Mouse (Mus musculus): ENCODE measurements around the gene D8Ertd738e. TPM values are rescaled to one million over a fixed set of nuclear protein-coding genes. Genes with fewer than 3 reads are reported as not detected.
A peak's percentile ranks its signal among the peaks of the same experiment; 100 is the strongest.

Gene D8Ertd738e
- polyA plus RNA-seq, 1 experiment from 2014 or later, result 339 TPM

DNA sequence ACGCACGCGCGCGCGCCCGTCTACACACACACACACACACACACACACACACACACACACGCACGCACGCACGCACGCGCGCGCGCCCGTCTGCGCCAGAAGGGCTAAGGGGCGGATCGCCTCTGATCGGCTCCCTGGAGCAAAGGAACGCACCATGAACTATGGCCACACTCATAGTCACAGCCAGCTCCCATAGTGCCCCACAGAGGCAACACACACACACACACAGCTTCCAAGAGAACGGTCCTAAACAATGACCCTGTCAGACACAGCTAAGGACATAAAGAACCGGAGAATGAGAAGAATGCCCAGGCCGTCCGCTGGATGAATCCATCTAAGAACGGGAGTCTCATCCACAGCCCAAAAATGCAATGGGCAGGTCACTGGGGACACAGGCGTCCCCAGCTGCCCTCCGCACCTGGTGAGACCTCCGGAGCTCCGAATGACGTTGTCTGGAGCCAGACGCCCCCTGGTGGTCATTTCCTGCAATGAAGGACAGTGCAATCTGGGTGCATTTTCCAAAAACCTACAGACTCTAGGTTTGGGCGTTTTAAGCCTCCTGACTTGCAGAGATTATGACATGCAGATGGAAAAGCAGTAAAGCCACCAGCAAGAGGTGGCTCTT, 39.2 kb downstream of the D8Ertd738e start:
- Histone ChIP-seq H3K27me3 (replicated peaks; ENCODE audit: control insufficient read depth, insufficient read depth, low read length) (no peaks in the 10 kb centered on the region), H3K4me3 (ENCODE audit: low read depth, low read length) (no peak overlapping the region), H3K4me1 (replicated peaks; ENCODE audit: control insufficient read depth, insufficient read depth, low read length) (peaks cover 8% of the 10 kb centered on the region), H3K9ac (ENCODE audit: low read depth, low read length) (no peak overlapping the region), H3K9me3 (ENCODE audit: control insufficient read depth, low read length) (no peaks in the 10 kb centered on the region), H3K27ac (ENCODE audit: low read depth, low read length) (no peak overlapping the region), H3K36me3 (ENCODE audit: control insufficient read depth, insufficient read depth, low read length) (peaks cover 12% of the 10 kb centered on the region), H3K4me2 (0 out of 2 replicates have a peak overlapping the region, but pooled peaks have one; percentile 7)
- WGBS, result 58% methylated on average over 34 of the region's 34 CpGs
- ATAC-seq (replicated peaks; ENCODE audit: low FRiP score) (peak; percentile 63), DNase-seq (ENCODE audit: low spot score) (peak; percentile 79)

- no peak for DNase-seq (ENCODE audit: low spot score)
- Histone ChIP-seq H3K27ac (ENCODE audit: low read depth, low read length) (peak overlapping the region; percentile 64), H3K9me3 (ENCODE audit: control insufficient read depth, low read length) (no peaks in the 10 kb centered on the region), H3K27me3 (replicated peaks; ENCODE audit: control insufficient read depth, insufficient read depth, low read length) (no peaks in the 10 kb centered on the region), H3K4me1 (replicated peaks; ENCODE audit: control insufficient read depth, insufficient read depth, low read length) (peaks cover 13% of the 10 kb centered on the region), H3K4me3 (ENCODE audit: low read depth, low read length) (0 out of 2 replicates have a peak overlapping the region, but pooled peaks have one; percentile 3), H3K36me3 (ENCODE audit: control insufficient read depth, insufficient read depth, low read length) (peaks cover 12% of the 10 kb centered on the region), H3K4me2 (no peak overlapping the region; the same call in 1 of the 2 replicates), H3K9ac (ENCODE audit: low read depth, low read length) (0 out of 2 replicates have a peak overlapping the region, but pooled peaks have one; percentile 37)
- no peak for ATAC-seq (replicated peaks; ENCODE audit: low FRiP score)
- 72% methylated on average over 17 of the region's 17 CpGs for WGBS
These were observed 40.8 kb downstream of the D8Ertd738e start for GRCm38 (mm10) chr8:84208381-84209380.

DNA sequence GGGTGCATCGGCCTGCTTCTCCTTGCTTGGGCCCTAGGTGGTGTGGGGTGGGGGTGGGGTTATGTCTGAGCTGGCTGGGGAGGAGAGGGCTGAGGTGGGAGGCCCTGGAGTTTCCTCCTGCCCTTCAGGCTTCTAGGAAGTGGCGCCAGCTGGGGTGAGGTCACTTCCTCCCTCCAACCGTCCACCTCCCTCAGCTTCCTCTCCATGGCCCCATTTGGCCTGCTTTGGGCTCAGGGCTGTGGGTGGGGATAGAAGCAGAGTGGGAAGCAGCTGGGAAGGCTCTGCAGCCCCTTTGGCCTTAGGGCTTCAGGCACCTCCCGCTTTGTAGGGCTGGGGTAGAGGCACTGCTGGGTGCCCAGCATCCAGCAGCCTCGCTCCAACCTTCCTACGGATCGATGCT, 41.7 kb downstream of the D8Ertd738e start:
- peak overlapping the region; percentile 64 for H3K27ac ChIP-seq (ENCODE audit: low read depth, low read length)
- peak overlapping the region; percentile 27; the same call in 1 of the 2 replicates for H3K4me2 ChIP-seq
- no peak overlapping the region for H3K9ac ChIP-seq (ENCODE audit: low read depth, low read length)

GRCm38 (mm10) chr8:84206666-84207065, 42.9 kb downstream of the D8Ertd738e start:
- no peaks in the 10 kb centered on the region for H3K27me3 ChIP-seq (replicated peaks; ENCODE audit: control insufficient read depth, insufficient read depth, low read length)
- peaks cover 30% of the 10 kb centered on the region for H3K4me1 ChIP-seq (replicated peaks; ENCODE audit: control insufficient read depth, insufficient read depth, low read length)
- no peak for ATAC-seq (replicated peaks; ENCODE audit: low FRiP score)
- H3K4me3 ChIP-seq (ENCODE audit: low read depth, low read length), result no peak overlapping the region
- no peaks in the 10 kb centered on the region for H3K9me3 ChIP-seq (ENCODE audit: control insufficient read depth, low read length)
- peaks cover 7% of the 10 kb centered on the region; the same call in 1 of the 2 replicates for H3K36me3 ChIP-seq (ENCODE audit: control insufficient read depth, insufficient read depth, low read length)
- DNase-seq (ENCODE audit: low spot score), result no peak
- no peak overlapping the region for H3K27ac ChIP-seq (ENCODE audit: low read depth, low read length)
- H3K4me2 ChIP-seq, result no peak overlapping the region
- H3K9ac ChIP-seq (ENCODE audit: low read depth, low read length), result no peak overlapping the region
- 79% methylated on average over 3 of the region's 3 CpGs for WGBS

More for the DNA sequence above, 41.7 kb downstream of the D8Ertd738e start:
- DNase-seq (ENCODE audit: low spot score) (peak; percentile 41), ATAC-seq (replicated peaks; ENCODE audit: low FRiP score) (no peak)
- 43% methylated on average over 7 of the region's 7 CpGs for WGBS
- H3K27me3 ChIP-seq (replicated peaks; ENCODE audit: control insufficient read depth, insufficient read depth, low read length), result no peaks in the 10 kb centered on the region
- H3K36me3 ChIP-seq (ENCODE audit: control insufficient read depth, insufficient read depth, low read length), result peaks cover 12% of the 10 kb centered on the region
- H3K4me3 ChIP-seq (ENCODE audit: low read depth, low read length), result no peak overlapping the region
- peaks cover 20% of the 10 kb centered on the region for H3K4me1 ChIP-seq (replicated peaks; ENCODE audit: control insufficient read depth, insufficient read depth, low read length)
- H3K9me3 ChIP-seq (ENCODE audit: control insufficient read depth, low read length), result no peaks in the 10 kb centered on the region

- H3K4me3 ChIP-seq (ENCODE audit: low read depth, low read length), result no peak overlapping the region
- H3K4me1 ChIP-seq (replicated peaks; ENCODE audit: control insufficient read depth, insufficient read depth, low read length), result peaks cover 44% of the 10 kb centered on the region
- WGBS, result 86% methylated on average over 5 of the region's 5 CpGs
- ATAC-seq (replicated peaks; ENCODE audit: low FRiP score) (no peak), DNase-seq (ENCODE audit: low spot score) (no peak)
- no peak overlapping the region for H3K4me2 ChIP-seq
- no peak overlapping the region for H3K27ac ChIP-seq (ENCODE audit: low read depth, low read length)
- no peak overlapping the region for H3K9ac ChIP-seq (ENCODE audit: low read depth, low read length)
- no peaks in the 10 kb centered on the region for H3K27me3 ChIP-seq (replicated peaks; ENCODE audit: control insufficient read depth, insufficient read depth, low read length)
- H3K9me3 ChIP-seq (ENCODE audit: control insufficient read depth, low read length), result no peaks in the 10 kb centered on the region
- peaks cover 7% of the 10 kb centered on the region; the same call in 1 of the 2 replicates for H3K36me3 ChIP-seq (ENCODE audit: control insufficient read depth, insufficient read depth, low read length)
These were observed 44.4 kb downstream of the D8Ertd738e start for GRCm38 (mm10) chr8:84205073-84205472.

GRCm38 (mm10) chr8:84203975-84204772, 45.3 kb downstream of the D8Ertd738e start:
- H3K4me3 ChIP-seq (ENCODE audit: low read depth, low read length), result peak overlapping the region; percentile 53

GRCm38 (mm10) chr8:84202938-84203917, 46.3 kb downstream of the D8Ertd738e start:
- peak; percentile 79 for DNase-seq (ENCODE audit: low spot score)
- no peaks in the 10 kb centered on the region for H3K9me3 ChIP-seq (ENCODE audit: control insufficient read depth, low read length)

More at GRCm38 (mm10) chr8:84203975-84204772, 45.3 kb downstream of the D8Ertd738e start:
- H3K9me3 ChIP-seq (ENCODE audit: control insufficient read depth, low read length), result no peaks in the 10 kb centered on the region
- peak overlapping the region; percentile 72 for H3K9ac ChIP-seq (ENCODE audit: low read depth, low read length)
- no peak for DNase-seq (ENCODE audit: low spot score)
- peak overlapping the region; percentile 93 for H3K4me2 ChIP-seq
- H3K27ac ChIP-seq (ENCODE audit: low read depth, low read length), result peak overlapping the region; percentile 91
- peaks cover 53% of the 10 kb centered on the region for H3K4me1 ChIP-seq (replicated peaks; ENCODE audit: control insufficient read depth, insufficient read depth, low read length)
- no peaks in the 10 kb centered on the region for H3K27me3 ChIP-seq (replicated peaks; ENCODE audit: control insufficient read depth, insufficient read depth, low read length)
- WGBS, result 33% methylated on average over 13 of the region's 13 CpGs
- peak; percentile 7; the same call in 1 of the 2 replicates for ATAC-seq (replicated peaks; ENCODE audit: low FRiP score)
- peaks cover 7% of the 10 kb centered on the region; the same call in 1 of the 2 replicates for H3K36me3 ChIP-seq (ENCODE audit: control insufficient read depth, insufficient read depth, low read length)

More at GRCm38 (mm10) chr8:84202938-84203917, 46.3 kb downstream of the D8Ertd738e start:
- Histone ChIP-seq H3K36me3 (ENCODE audit: control insufficient read depth, insufficient read depth, low read length) (peaks cover 6% of the 10 kb centered on the region; the same call in 1 of the 2 replicates), H3K4me3 (ENCODE audit: low read depth, low read length) (peak overlapping the region; percentile 53), H3K4me1 (replicated peaks; ENCODE audit: control insufficient read depth, insufficient read depth, low read length) (peaks cover 57% of the 10 kb centered on the region), H3K27ac (ENCODE audit: low read depth, low read length) (peak overlapping the region; percentile 91), H3K27me3 (replicated peaks; ENCODE audit: control insufficient read depth, insufficient read depth, low read length) (no peaks in the 10 kb centered on the region), H3K9ac (ENCODE audit: low read depth, low read length) (peak overlapping the region; percentile 72), H3K4me2 (peak overlapping the region; percentile 93)
- WGBS, result 6% methylated on average over 34 of the region's 34 CpGs
- ATAC-seq (replicated peaks; ENCODE audit: low FRiP score), result peak; percentile 30

All from liver, embryonic 11.5 days (tissue).